Mouse (Mus musculus): Measurements from ENCODE around the gene Shoc2.

Gene Shoc2

DNA sequence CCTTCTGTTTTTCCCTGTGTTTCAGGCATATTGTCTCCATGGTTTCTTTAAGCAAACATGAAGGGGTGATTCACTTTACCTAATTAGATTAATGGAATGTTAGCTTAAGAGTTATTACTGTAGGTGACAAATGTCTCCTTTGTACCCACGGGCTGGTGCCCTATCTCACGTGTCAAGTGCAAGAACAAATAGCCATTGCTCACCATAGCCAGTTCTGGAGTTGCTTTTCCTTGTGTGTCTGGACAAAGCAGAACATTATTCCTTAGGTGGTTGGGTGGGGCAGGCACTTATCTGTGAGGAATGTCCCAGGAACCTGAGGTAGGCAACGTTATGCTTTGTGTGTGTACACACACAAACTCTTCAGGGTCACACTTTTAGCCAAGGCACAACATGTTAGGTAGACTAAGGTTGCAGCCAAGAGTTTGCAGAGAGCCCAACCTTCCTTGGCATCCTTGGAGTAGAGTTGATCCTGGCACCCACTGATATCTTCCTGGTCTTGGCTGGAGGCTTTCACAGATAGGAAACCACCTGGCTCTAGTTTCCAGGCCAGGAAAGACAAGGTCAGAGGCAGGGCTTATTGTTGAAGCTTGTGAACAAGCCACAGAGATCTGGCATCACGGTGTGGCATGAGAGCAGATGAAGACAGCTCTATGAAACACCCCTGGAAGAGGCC, 96.4 kb downstream of the Shoc2 start:
- DNase-seq, result no peak

DNA sequence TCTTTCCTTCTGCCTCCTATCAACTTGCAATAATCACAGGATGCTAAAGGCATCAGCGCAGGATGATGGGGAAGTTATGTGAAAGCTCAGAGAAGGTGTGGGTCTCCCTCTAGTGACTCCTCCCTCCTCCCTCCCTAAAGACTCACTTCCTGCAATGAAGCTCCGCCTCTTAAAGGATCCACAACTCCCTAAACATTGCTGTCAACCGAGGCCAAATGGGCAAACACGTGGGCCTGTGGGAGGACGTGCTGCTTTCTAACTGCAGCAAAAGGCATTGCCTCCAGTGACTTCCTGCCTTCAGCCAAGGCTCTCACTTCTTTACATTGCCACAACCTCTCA, 96.9 kb downstream of the Shoc2 start:
- DNase-seq, result no peak

DNA sequence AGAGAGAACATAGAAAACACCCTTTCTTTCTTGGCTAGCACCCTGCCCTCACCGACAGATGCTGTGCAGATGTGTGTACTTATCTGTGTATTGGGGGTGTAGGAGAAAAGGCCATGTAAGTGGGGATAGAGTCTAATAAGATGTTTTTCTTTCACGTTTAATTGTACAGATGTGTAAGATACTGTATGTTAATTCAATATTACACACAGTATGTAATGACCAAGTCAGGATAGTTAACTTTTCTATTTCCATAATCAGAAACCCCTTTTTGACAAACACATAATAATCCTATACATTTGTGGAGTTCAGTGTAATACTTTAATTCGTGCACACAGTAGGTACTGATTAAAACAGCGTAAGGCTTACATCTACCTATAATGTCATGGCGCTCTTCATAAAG, 99.7 kb downstream of the Shoc2 start, which contains the start of gene Adra2a:
TSS of gene Adra2a (plus strand) at position 301 of the 400 bp plus-strand sequence.
- DNase-seq, result no peak

DNA sequence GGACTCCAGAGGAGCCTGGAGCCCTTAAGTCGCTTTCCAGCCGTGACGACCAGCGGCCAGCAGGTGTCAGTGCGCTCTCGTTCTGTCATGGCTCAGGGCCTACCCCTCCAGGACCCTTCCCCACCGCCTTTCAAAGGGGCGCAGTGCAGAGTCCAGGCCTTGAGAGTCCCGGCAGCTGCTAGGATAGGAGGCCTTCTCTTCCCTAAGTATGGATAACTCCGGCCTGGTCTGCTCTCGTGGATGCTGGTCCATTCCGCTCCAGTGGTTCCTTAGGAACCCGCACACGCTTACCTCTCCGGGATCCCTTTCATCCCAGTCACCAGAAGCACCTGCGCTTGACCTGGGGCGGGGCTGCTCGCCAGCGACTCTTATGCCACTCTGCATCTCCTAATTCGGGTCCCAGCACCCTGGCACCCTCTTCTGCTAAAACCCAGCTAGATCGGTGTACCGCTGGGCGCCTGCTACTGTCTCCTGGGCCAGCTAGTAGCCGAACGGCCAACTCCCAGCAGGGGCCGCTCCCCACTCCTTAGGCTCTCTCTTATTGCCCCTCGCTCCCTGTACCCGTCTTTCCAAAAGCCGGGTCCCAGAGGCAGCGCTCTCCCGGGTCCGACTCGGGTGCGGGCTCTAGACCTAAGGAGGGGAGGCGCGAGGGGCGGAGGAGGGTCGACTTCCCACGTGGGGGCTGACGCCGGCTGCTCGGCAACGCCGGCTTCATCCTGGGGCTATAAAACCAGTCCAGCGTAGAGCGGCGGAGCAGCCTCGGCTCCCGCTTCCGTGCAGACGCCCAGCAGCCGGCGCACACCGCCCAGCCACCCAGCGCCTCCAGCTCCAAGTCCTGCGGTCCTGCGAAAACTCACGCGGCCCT, 100.6 kb downstream of the Shoc2 start:
- DNase-seq, result peak in 1 of 2 experiments; percentile 12

DNA sequence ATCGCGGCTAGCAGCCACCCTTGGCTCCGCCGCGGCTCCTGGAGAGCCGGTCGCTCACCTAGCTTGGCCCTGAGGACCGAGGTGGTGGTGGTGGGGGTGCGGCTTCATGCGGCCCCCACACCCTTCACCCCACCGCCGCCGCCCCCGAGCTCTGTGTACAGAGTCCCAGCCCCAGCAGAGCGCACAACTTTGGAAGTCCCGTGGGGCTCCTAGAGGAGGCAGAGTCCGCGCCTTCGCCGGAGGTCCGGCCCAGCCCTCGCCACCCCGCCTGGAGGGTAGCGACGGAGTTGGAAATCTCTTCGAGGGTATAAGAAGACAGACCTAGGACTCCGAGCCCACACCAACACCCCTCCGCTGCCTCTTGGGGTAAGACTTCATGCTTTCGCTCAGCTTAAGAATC, 101.3 kb downstream of the Shoc2 start:
- DNase-seq, result no peak

- DNase-seq, result no peak
Observed at GRCm38 (mm10) chr19:54045931-54046683, 102.0 kb downstream of the Shoc2 start.

DNA sequence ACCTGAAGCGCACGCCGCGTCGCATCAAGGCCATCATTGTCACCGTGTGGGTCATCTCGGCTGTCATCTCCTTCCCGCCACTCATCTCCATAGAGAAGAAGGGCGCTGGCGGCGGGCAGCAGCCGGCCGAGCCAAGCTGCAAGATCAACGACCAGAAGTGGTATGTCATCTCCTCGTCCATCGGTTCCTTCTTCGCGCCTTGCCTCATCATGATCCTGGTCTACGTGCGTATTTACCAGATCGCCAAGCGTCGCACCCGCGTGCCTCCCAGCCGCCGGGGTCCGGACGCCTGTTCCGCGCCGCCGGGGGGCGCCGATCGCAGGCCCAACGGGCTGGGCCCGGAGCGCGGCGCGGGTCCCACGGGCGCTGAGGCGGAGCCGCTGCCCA, 102.6 kb downstream of the Shoc2 start:
- no peak for DNase-seq

GRCm38 (mm10) chr19:54047386-54048050, 103.4 kb downstream of the Shoc2 start:
- no peak for DNase-seq

- no peak for DNase-seq
Observed at GRCm38 (mm10) chr19:54048161-54048885, 104.2 kb downstream of the Shoc2 start.

DNA sequence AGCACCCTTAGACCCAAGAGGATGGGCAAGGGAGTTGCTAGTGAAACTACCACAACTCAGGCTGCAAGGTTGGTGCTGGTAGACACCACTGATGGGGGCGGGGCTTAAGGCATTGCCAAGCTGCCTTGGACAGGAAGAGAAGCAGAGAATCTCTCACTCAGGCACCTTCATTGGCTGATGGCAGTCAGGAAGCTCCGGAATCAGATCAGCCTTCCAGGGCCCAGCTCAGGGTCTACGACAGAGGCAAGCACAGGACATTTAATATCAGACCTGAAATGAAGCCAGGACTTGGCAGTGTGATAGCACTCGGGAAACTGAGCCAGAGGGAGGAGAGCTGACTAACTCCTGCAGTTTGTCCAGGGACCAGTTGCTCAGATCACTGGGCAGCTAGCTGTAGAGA, 107.5 kb downstream of the Shoc2 start:
- no peak for DNase-seq

DNA sequence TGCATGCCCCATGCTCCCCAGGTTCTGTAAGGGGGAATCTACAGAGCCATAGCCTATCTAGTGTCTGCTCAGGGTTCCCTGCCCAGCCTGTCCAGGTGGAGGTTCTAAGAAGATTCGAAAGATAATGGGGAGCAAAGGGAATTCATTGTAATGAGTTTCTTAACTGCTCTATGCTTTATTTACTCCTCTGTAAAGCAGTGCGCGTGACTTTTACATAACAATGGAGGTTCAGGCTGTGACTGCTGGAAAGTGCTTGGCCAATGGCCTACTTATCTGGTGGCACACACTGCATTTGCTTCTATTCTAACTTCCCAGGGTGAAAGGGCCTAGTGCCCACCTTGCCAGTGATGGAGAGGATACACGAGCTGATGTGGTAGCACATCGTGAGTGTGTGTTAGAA, 111.7 kb downstream of the Shoc2 start:
- DNase-seq, result no peak

GRCm38 (mm10) chr19:54068447-54068846, 124.3 kb downstream of the Shoc2 start:
- no peak for DNase-seq

GRCm38 (mm10) chr19:54070521-54070920, 126.4 kb downstream of the Shoc2 start:
- no peak for DNase-seq

DNA sequence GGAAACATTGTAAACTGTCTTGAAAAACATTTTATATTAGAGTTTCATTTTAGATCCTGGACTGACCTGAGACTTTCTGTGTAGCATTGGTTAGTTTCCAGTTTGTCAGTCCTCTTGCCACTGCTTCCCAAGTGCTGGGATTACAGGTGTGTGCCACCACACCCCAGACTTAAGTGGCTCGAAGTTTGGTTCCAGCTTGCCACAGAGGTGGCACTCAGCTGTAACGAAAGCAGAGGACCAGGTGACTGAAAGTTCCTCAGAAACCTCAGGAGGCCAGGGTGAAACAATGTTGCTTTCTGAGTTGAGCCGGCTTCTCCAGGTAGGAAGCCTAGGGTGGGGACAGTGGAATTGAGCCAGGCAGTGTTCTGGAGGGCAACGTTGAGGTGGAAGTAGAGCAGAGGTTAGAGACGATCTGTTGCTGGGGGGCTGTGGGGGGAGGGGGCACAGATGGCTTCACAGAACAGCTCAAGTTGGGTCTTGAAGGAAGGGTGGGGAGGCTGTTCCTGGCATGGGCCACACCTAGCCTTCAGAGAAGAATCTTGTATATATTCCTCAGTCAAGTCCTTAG, 128.2 kb downstream of the Shoc2 start:
- DNase-seq, result no peak

DNA sequence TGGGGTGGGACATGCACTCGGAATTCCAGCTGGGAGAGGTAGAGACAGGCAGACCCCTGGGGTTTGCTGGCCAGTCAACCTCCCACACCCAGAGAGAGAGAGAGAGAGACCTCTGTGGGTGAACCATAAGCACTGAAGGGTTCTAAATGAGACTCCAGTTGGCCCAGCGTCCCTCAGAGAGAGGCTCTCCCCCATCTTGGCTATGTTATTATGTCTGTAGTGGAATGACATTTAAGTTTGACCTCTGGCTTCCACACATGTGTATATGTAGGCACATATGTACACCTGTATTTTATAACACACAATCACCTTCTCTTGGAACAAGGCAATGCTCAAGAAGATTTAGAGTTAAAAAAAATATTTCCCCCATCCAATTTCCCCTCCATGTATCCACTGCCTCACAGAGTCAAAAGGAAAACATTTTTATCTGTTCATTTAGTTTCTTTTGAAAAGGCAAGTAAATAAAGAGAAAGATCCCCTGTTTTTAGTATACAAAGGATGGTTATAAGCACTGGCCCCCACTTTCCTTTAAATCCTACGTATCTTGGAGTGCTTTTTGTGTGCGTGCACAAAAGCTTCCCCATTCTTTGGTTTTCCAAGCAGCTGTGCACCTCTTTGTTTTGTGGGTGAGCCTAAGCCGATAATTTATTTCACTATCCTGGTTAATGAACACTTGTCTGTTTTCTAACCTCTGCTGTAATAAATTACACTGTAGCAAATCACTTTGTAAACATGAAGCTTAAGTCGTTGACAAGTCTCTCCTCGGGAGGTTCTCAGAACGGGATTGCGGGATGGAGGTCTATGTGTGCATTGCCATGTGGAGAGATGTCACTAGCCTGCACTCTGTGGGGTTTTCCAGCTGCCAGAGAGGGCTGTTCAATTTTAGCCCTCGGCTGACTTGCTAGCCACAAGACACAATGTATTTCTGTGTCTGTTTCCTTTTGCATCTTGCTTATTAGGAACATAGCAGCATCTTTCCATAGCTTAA, 132.6 kb downstream of the Shoc2 start:
- no peak for DNase-seq

GRCm38 (mm10) chr19:54081303-54081702, 137.2 kb downstream of the Shoc2 start:
- no peak for DNase-seq

DNA sequence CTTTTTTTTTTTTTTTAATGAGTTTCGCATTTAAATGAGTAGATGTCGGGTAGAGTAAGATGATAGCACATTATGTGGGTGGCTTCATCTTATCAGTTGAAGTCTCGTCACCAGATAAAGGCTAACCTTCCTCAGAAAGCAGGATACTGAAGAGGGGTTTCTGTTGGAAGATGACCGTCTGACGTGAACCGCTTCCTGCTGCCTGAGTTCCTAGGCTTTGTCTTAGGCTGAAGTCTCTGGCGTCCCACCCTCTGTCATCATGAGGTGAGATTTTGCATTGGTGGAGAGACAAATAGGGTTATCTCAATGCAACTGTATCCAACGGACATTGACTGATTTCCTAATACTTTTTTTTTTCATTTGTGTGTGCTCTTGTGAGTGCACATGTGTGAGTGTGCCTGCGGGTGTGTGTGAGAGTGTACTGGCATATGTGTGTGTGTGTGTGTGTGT, 137.6 kb downstream of the Shoc2 start:
- DNase-seq, result no peak

Data from thymus, adult 18-20 months (tissue).